Mouse (Mus musculus): ENCODE data around the gene Serpina6.
"Not testable (repeated sequence)": the region's sequence is repeated elsewhere in the genome, so short reads cannot be mapped to it uniquely, and the experiment has no call there.

The Serpina6 gene

GRCm38 (mm10) chr12:103656848-103657626 lies at the start of gene Serpina6:
Serpina6 (minus strand) TSS chr12:103657212.
- no peak for DNase-seq

GRCm38 (mm10) chr12:103706113-103706512 lies 49.1 kb upstream of the Serpina6 start:
- DNase-seq, result no peak

- DNase-seq, result no peak
These were observed 48.5 kb upstream of the Serpina6 start for GRCm38 (mm10) chr12:103705547-103705946.

GRCm38 (mm10) chr12:103700144-103700750 lies 43.2 kb upstream of the Serpina6 start:
- no peak for DNase-seq

GRCm38 (mm10) chr12:103695429-103695828 lies 38.4 kb upstream of the Serpina6 start, which contains the start of gene Serpina1f:
Serpina1f (minus strand) TSS chr12:103695529.
- no peak for DNase-seq

GRCm38 (mm10) chr12:103688221-103688814 lies 31.3 kb upstream of the Serpina6 start:
- peak; percentile 8 for DNase-seq

- DNase-seq, result no peak
These were observed 30.0 kb upstream of the Serpina6 start for GRCm38 (mm10) chr12:103687021-103687420.

GRCm38 (mm10) chr12:103686050-103686449 lies 29.0 kb upstream of the Serpina6 start:
- DNase-seq, result no peak

GRCm38 (mm10) chr12:103685386-103685785 lies 28.4 kb upstream of the Serpina6 start:
- DNase-seq, result no peak

GRCm38 (mm10) chr12:103683775-103684174 lies 26.8 kb upstream of the Serpina6 start:
- no peak for DNase-seq

GRCm38 (mm10) chr12:103681739-103682138 lies 24.7 kb upstream of the Serpina6 start:
- DNase-seq, result no peak

GRCm38 (mm10) chr12:103681169-103681568 lies 24.2 kb upstream of the Serpina6 start:
- DNase-seq, result no peak

- DNase-seq, result not testable (repeated sequence)
These were observed 22.8 kb upstream of the Serpina6 start for GRCm38 (mm10) chr12:103679853-103680252.

- DNase-seq, result no peak
These were observed 19.0 kb upstream of the Serpina6 start, which contains the start of gene Serpina16 for GRCm38 (mm10) chr12:103676039-103676438. Serpina16 (minus strand) TSS chr12:103676139.

- no peak for DNase-seq
These were observed 16.2 kb upstream of the Serpina6 start for GRCm38 (mm10) chr12:103673179-103673578.

- no peak for DNase-seq
These were observed 14.5 kb upstream of the Serpina6 start for GRCm38 (mm10) chr12:103671483-103671882.

- no peak for DNase-seq
These were observed 14.0 kb upstream of the Serpina6 start for GRCm38 (mm10) chr12:103670964-103671363.

- no peak for DNase-seq
These were observed 13.3 kb upstream of the Serpina6 start for GRCm38 (mm10) chr12:103670344-103670743.

- no peak for DNase-seq
These were observed 8.3 kb upstream of the Serpina6 start for GRCm38 (mm10) chr12:103665286-103665685.

- DNase-seq, result not testable (repeated sequence)
These were observed 5.0 kb upstream of the Serpina6 start for GRCm38 (mm10) chr12:103662053-103662452.

GRCm38 (mm10) chr12:103660076-103660475 lies 3.1 kb upstream of the Serpina6 start:
- no peak for DNase-seq

- DNase-seq, result no peak
These were observed 2.2 kb upstream of the Serpina6 start for GRCm38 (mm10) chr12:103659171-103659570.

- DNase-seq, result no peak
These were observed 979 bp upstream of the Serpina6 start for GRCm38 (mm10) chr12:103657991-103658390.

All from retina, postnatal 1 day (tissue).